Mouse (Mus musculus): Measurements from ENCODE around the gene Epn3. TPM values are rescaled to one million over a fixed set of nuclear protein-coding genes. Genes with fewer than 3 reads are reported as not detected.
A peak's percentile ranks its signal among the peaks of the same experiment; 100 is the strongest.

The Epn3 gene
- polyA plus RNA-seq, 1 experiment from 2014 or later = 0.48 TPM

GRCm38 (mm10) chr11:94470391-94470790 lies 29.4 kb downstream of the Epn3 start:
- Histone ChIP-seq H3K4me2 (ENCODE audit: low read depth, low read length, severe bottlenecking) (no peak overlapping the region), H3K4me3 (ENCODE audit: low read depth, low read length) (no peak overlapping the region), H3K4me1 (replicated peaks; ENCODE audit: control insufficient read depth, insufficient read depth, low read length) (peaks cover 27% of the 10 kb centered on the region), H3K9ac (ENCODE audit: low read length) (no peak overlapping the region), H3K36me3 (ENCODE audit: control insufficient read depth, insufficient read depth, low read length) (no peaks in the 10 kb centered on the region), H3K27ac (ENCODE audit: low read depth, low read length) (peak overlapping the region; percentile 12; the same call in 1 of the 2 replicates), H3K27me3 (ENCODE audit: control insufficient read depth, insufficient read depth, low read length) (peaks cover 17% of the 10 kb centered on the region), H3K9me3 (ENCODE audit: control insufficient read depth, low read length) (no peaks in the 10 kb centered on the region)
- ATAC-seq (replicated peaks; ENCODE audit: low FRiP score) (no peak), DNase-seq (ENCODE audit: low spot score) (no peak)
- WGBS = 26% methylated on average over 7 of the region's 7 CpGs

GRCm38 (mm10) chr11:94469136-94470064 lies 30.4 kb downstream of the Epn3 start:
- peak; percentile 10 for ATAC-seq (replicated peaks; ENCODE audit: low FRiP score)
- DNase-seq (ENCODE audit: low spot score) = no peak
- H3K9ac ChIP-seq (ENCODE audit: low read length) = peak overlapping the region; percentile 33
- peak overlapping the region; percentile 85 for H3K27ac ChIP-seq (ENCODE audit: low read depth, low read length)
- H3K27me3 ChIP-seq (ENCODE audit: control insufficient read depth, insufficient read depth, low read length) = peaks cover 8% of the 10 kb centered on the region; the same call in 1 of the 2 replicates
- no peaks in the 10 kb centered on the region for H3K9me3 ChIP-seq (ENCODE audit: control insufficient read depth, low read length)
- H3K4me3 ChIP-seq (ENCODE audit: low read depth, low read length) = no peak overlapping the region
- peaks cover 31% of the 10 kb centered on the region for H3K4me1 ChIP-seq (replicated peaks; ENCODE audit: control insufficient read depth, insufficient read depth, low read length)
- no peaks in the 10 kb centered on the region for H3K36me3 ChIP-seq (ENCODE audit: control insufficient read depth, insufficient read depth, low read length)
- WGBS = 12% methylated on average over 9 of the region's 9 CpGs
- peak overlapping the region; percentile 6 for H3K4me2 ChIP-seq (ENCODE audit: low read depth, low read length, severe bottlenecking)

- H3K27me3 ChIP-seq (ENCODE audit: control insufficient read depth, insufficient read depth, low read length) = peaks cover 8% of the 10 kb centered on the region; the same call in 1 of the 2 replicates
- no peak overlapping the region for H3K9ac ChIP-seq (ENCODE audit: low read length)
- H3K4me3 ChIP-seq (ENCODE audit: low read depth, low read length) = no peak overlapping the region
- ATAC-seq (replicated peaks; ENCODE audit: low FRiP score) = peak; percentile 87
- peak; percentile 88 for DNase-seq (ENCODE audit: low spot score)
- H3K9me3 ChIP-seq (ENCODE audit: control insufficient read depth, low read length) = no peaks in the 10 kb centered on the region
- H3K4me1 ChIP-seq (replicated peaks; ENCODE audit: control insufficient read depth, insufficient read depth, low read length) = peaks cover 31% of the 10 kb centered on the region
- peak overlapping the region; percentile 6; the same call in 1 of the 2 replicates for H3K4me2 ChIP-seq (ENCODE audit: low read depth, low read length, severe bottlenecking)
- peak overlapping the region; percentile 85 for H3K27ac ChIP-seq (ENCODE audit: low read depth, low read length)
- H3K36me3 ChIP-seq (ENCODE audit: control insufficient read depth, insufficient read depth, low read length) = no peaks in the 10 kb centered on the region
- WGBS = 18% methylated on average over 4 of the region's 4 CpGs
These were observed 31.2 kb downstream of the Epn3 start for GRCm38 (mm10) chr11:94468582-94469064.

- Histone ChIP-seq H3K4me3 (ENCODE audit: low read depth, low read length) (no peak overlapping the region), H3K9me3 (ENCODE audit: control insufficient read depth, low read length) (no peaks in the 10 kb centered on the region), H3K4me1 (replicated peaks; ENCODE audit: control insufficient read depth, insufficient read depth, low read length) (peaks cover 23% of the 10 kb centered on the region), H3K27ac (ENCODE audit: low read depth, low read length) (no peak overlapping the region), H3K36me3 (ENCODE audit: control insufficient read depth, insufficient read depth, low read length) (no peaks in the 10 kb centered on the region), H3K27me3 (ENCODE audit: control insufficient read depth, insufficient read depth, low read length) (0 out of 2 replicates have a peak, but pooled peaks cover 2% of the 10 kb centered on the region), H3K9ac (ENCODE audit: low read length) (no peak overlapping the region), H3K4me2 (ENCODE audit: low read depth, low read length, severe bottlenecking) (no peak overlapping the region)
- DNase-seq (ENCODE audit: low spot score) = no peak
- ATAC-seq (replicated peaks; ENCODE audit: low FRiP score) = no peak
- WGBS = 91% methylated on average over 17 of the region's 17 CpGs
These were observed 33.4 kb downstream of the Epn3 start for GRCm38 (mm10) chr11:94466333-94466855.

GRCm38 (mm10) chr11:94464170-94464569 lies 35.6 kb downstream of the Epn3 start:
- Histone ChIP-seq H3K27me3 (ENCODE audit: control insufficient read depth, insufficient read depth, low read length) (no peaks in the 10 kb centered on the region), H3K27ac (ENCODE audit: low read depth, low read length) (no peak overlapping the region), H3K36me3 (ENCODE audit: control insufficient read depth, insufficient read depth, low read length) (no peaks in the 10 kb centered on the region), H3K4me3 (ENCODE audit: low read depth, low read length) (no peak overlapping the region), H3K4me2 (ENCODE audit: low read depth, low read length, severe bottlenecking) (no peak overlapping the region), H3K9me3 (ENCODE audit: control insufficient read depth, low read length) (no peaks in the 10 kb centered on the region), H3K9ac (ENCODE audit: low read length) (no peak overlapping the region), H3K4me1 (replicated peaks; ENCODE audit: control insufficient read depth, insufficient read depth, low read length) (peaks cover 13% of the 10 kb centered on the region)
- ATAC-seq (replicated peaks; ENCODE audit: low FRiP score) (no peak), DNase-seq (ENCODE audit: low spot score) (no peak)
- 47% methylated on average over 2 of the region's 2 CpGs for WGBS

GRCm38 (mm10) chr11:94461856-94462255 lies 37.9 kb downstream of the Epn3 start:
- H3K27ac ChIP-seq (ENCODE audit: low read depth, low read length) = no peak overlapping the region
- H3K27me3 ChIP-seq (ENCODE audit: control insufficient read depth, insufficient read depth, low read length) = no peaks in the 10 kb centered on the region
- ATAC-seq (replicated peaks; ENCODE audit: low FRiP score) (no peak), DNase-seq (ENCODE audit: low spot score) (no peak)
- H3K9ac ChIP-seq (ENCODE audit: low read length) = no peak overlapping the region
- no peak overlapping the region for H3K4me3 ChIP-seq (ENCODE audit: low read depth, low read length)
- WGBS = 95% methylated on average over 11 of the region's 11 CpGs
- H3K4me2 ChIP-seq (ENCODE audit: low read depth, low read length, severe bottlenecking) = no peak overlapping the region
- H3K4me1 ChIP-seq (replicated peaks; ENCODE audit: control insufficient read depth, insufficient read depth, low read length) = peaks cover 4% of the 10 kb centered on the region; the same call in 1 of the 2 replicates
- no peaks in the 10 kb centered on the region for H3K36me3 ChIP-seq (ENCODE audit: control insufficient read depth, insufficient read depth, low read length)
- no peaks in the 10 kb centered on the region for H3K9me3 ChIP-seq (ENCODE audit: control insufficient read depth, low read length)

GRCm38 (mm10) chr11:94457001-94457400 lies 42.8 kb downstream of the Epn3 start:
- Histone ChIP-seq H3K9ac (ENCODE audit: low read length) (no peak overlapping the region), H3K4me1 (replicated peaks; ENCODE audit: control insufficient read depth, insufficient read depth, low read length) (no peaks in the 10 kb centered on the region), H3K9me3 (ENCODE audit: control insufficient read depth, low read length) (no peaks in the 10 kb centered on the region), H3K27me3 (ENCODE audit: control insufficient read depth, insufficient read depth, low read length) (no peaks in the 10 kb centered on the region), H3K27ac (ENCODE audit: low read depth, low read length) (no peak overlapping the region), H3K4me2 (ENCODE audit: low read depth, low read length, severe bottlenecking) (no peak overlapping the region), H3K36me3 (ENCODE audit: control insufficient read depth, insufficient read depth, low read length) (no peaks in the 10 kb centered on the region), H3K4me3 (ENCODE audit: low read depth, low read length) (no peak overlapping the region)
- WGBS = 82% methylated on average over 15 of the region's 15 CpGs
- DNase-seq (ENCODE audit: low spot score) (no peak), ATAC-seq (replicated peaks; ENCODE audit: low FRiP score) (no peak)

- H3K4me3 ChIP-seq (ENCODE audit: low read depth, low read length) = no peak overlapping the region
- no peak for DNase-seq (ENCODE audit: low spot score)
- no peaks in the 10 kb centered on the region for H3K9me3 ChIP-seq (ENCODE audit: control insufficient read depth, low read length)
- no peak overlapping the region for H3K9ac ChIP-seq (ENCODE audit: low read length)
- no peak overlapping the region for H3K27ac ChIP-seq (ENCODE audit: low read depth, low read length)
- WGBS = 75% methylated on average over 3 of the region's 3 CpGs
- no peaks in the 10 kb centered on the region for H3K4me1 ChIP-seq (replicated peaks; ENCODE audit: control insufficient read depth, insufficient read depth, low read length)
- no peak overlapping the region for H3K4me2 ChIP-seq (ENCODE audit: low read depth, low read length, severe bottlenecking)
- no peak for ATAC-seq (replicated peaks; ENCODE audit: low FRiP score)
- H3K27me3 ChIP-seq (ENCODE audit: control insufficient read depth, insufficient read depth, low read length) = no peaks in the 10 kb centered on the region
- H3K36me3 ChIP-seq (ENCODE audit: control insufficient read depth, insufficient read depth, low read length) = no peaks in the 10 kb centered on the region
These were observed 43.4 kb downstream of the Epn3 start for GRCm38 (mm10) chr11:94456347-94456746.

All from forebrain, embryonic 11.5 days (tissue).